Mouse (Mus musculus) embryo, embryonic 11.5 days (tissue): ENCODE measurements around the gene Synpo2l.
"Not testable (repeated sequence)": the region's sequence is repeated elsewhere in the genome, so short reads cannot be mapped to it uniquely, and the experiment has no call there.

Source experiments
- DNase-seq: peaks from one replicate; pipeline ENCODE4 v3.0.0-alpha.2; 2012; ENCODE audit warnings: low read depth, low spot score

Synpo2l gene

GRCm38 (mm10) chr14:20668154-20668810 lies at the start of gene Synpo2l:
Gene Synpo2l, minus strand, starts transcription at chr14:20668354.
- DNase-seq, result no peak

- DNase-seq, result no peak
Measured at GRCm38 (mm10) chr14:20713832-20714231, 45.7 kb upstream of the Synpo2l start.

- DNase-seq, result no peak
Measured at GRCm38 (mm10) chr14:20708239-20708638, 40.1 kb upstream of the Synpo2l start.

DNA sequence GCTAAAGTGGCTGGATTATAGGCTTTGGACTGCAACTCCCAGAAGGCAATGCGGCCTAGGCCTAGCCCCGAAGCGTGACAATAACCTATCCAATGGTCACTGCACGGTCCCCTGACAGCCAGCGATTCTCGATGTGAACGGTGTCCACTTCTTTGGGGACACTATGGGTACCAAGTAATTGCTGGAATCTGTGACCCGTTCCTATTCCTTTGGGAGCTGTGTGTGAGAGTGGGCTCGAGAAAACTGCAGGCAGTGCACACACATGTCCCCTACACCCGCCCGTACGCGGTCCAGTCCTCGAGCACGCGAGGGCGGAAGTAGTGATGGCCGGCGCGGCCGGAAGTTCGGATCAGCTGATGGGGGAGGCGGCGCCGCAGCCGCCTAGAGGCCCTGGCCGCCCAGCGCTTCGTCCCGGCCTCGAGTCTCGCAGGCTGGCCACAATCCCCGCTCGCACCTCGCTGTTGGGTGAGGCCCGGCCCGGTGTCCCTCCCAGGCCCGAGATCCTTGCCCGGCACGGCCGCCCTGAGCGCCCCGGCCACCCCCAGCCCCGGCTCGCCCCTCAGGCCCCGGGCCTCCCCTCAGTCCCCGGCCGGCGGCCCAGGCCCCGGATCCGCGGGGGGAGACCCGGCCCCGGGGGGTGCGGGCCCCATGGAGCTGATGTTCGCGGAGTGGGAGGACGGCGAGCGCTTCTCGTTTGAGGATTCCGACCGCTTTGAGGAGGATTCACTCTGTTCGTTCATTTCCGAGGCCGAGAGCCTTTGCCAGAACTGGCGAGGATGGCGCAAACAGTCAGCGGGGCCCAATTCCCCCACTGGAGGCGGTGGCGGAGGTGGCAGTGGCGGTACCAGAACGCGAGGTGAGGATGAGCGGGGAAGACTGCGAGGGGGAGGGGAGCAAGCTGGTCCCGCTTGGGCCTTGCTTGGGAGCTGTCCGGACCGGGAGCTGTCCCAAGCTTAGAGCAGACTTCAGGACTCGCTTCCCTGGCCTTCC lies 39.3 kb upstream of the Synpo2l start, which contains the start of gene Zswim8:
Gene Zswim8, plus strand, starts transcription at position 352 of the 990 bp plus-strand sequence.
- peak; percentile 78 for DNase-seq

GRCm38 (mm10) chr14:20703461-20703860 lies 35.3 kb upstream of the Synpo2l start:
- not testable (repeated sequence) for DNase-seq

GRCm38 (mm10) chr14:20702741-20703381 lies 34.7 kb upstream of the Synpo2l start, which contains the start of gene Chchd1:
Gene Chchd1, plus strand, starts transcription at chr14:20703006.
- peak; percentile 85 for DNase-seq

DNA sequence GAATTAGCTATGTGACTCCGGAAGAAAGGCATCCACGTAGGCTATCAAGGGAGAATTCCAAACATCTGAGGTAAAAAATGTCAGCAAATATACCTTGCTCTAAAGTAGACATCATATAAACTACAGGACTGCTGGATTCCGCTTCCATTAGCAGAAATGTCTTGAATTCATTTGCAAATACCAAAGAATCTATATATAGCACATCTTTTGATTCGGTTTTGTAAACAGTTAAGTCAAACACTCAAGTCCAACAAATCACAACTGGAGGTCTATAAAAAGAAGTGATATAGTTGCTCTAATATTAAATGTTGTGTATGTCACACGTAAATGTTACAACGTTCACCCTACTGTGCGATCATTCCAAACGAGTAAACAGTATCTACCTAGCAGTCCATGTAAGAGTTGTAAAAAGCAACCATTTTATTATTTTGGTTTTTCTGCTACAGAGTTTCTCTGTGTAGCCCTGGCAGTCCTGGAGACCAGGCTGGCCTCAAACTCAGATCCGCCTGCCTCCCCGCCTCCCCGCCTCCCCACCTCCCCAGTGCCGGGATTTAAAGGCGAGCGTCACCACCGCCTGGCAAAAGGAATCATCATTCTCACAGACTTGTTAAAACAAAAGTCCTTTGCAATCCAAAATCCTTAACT lies 34.1 kb upstream of the Synpo2l start:
- no peak for DNase-seq

DNA sequence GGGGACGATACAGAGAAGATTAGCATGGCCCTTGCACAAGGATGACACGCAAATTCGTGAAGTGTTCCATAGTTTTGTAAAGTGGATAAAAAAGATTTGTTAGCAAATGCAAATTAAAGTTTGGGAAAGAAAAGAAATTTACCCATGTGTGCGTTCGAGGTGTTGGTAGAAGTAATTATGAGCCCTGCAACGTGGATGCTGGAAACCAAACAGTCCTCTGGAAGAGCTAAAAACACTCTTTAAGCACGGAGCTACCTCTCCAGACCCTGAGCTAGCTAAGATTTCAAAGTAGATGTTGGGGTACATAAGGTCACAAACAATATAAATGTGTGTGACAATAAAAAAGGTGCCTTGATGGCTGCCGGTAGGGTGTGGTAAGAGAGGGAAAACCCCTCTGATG lies 33.4 kb upstream of the Synpo2l start:
- DNase-seq, result no peak

- no peak for DNase-seq
Measured at GRCm38 (mm10) chr14:20700362-20700761, 32.2 kb upstream of the Synpo2l start.

GRCm38 (mm10) chr14:20698515-20698914 lies 30.4 kb upstream of the Synpo2l start:
- DNase-seq, result no peak

GRCm38 (mm10) chr14:20696986-20697385 lies 28.8 kb upstream of the Synpo2l start:
- DNase-seq, result no peak

DNA sequence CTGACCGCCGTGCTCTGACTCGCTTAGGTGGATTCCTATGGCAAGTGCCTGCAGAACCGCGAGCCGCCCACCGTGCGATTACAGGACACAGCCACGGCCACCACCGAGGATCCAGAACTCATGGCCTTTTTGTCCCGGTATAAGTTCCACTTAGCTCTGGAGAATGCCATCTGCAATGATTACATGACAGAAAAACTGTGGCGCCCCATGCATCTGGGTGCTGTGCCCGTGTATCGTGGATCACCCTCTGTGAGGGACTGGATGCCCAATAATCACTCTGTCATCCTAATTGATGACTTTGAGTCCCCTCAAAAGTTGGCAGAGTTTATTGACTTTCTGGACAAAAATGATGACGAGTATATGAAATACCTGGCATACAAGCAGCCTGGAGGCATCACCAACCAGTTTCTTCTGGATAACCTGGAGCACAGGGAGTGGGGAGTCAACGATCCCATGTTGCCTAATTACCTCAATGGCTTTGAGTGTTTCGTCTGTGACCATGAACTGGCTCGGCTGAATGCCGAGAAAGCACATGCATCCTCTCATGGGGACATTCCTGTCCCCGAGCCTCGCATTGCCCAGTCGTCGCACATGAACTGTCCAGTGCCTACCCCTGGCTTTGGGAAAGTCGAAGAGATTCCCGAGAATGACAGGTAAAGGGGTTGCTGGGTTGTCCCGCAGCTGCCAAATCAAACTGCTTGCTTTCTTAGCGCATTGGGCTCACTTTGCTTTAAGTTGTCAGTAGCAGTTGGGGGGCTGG lies 27.8 kb upstream of the Synpo2l start:
- no peak for DNase-seq

- DNase-seq, result peak; percentile 74
Measured at GRCm38 (mm10) chr14:20694884-20695760, 27.0 kb upstream of the Synpo2l start, which contains the start of gene Fut11. Gene Fut11, plus strand, starts transcription at chr14:20694968.

DNA sequence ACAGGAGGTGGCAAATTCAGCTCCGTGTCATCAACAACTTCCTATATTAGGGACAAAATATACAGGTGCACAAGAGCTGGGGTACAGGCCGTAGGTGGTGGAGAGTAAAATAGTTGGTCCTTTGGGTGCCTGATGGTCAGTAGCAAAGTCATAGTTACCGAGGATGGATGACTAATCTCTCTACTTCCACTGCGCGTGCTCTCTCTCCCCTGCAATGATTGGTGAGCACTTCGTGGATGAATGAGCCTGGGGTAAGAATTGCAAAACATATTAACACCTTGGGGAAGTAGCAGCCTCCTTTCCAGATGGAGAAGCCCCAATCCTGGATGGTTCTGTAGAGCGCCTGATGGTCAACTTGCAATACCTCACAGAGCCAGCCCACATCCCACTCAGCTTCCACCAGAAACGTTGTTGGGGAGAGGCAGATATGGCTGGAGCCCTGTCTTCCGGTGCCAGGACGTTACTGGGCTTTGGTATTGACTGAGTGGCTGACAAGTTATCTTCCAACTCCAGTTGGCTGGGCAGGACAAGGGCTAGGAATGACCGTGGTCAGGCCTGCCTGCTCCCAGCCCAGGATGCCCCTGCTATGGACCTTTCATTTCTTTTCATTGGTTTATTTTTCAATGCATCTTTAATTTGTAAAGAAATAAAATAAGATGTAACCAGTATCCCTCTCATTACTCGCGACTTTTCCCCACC lies 26.2 kb upstream of the Synpo2l start:
- DNase-seq, result no peak

DNA sequence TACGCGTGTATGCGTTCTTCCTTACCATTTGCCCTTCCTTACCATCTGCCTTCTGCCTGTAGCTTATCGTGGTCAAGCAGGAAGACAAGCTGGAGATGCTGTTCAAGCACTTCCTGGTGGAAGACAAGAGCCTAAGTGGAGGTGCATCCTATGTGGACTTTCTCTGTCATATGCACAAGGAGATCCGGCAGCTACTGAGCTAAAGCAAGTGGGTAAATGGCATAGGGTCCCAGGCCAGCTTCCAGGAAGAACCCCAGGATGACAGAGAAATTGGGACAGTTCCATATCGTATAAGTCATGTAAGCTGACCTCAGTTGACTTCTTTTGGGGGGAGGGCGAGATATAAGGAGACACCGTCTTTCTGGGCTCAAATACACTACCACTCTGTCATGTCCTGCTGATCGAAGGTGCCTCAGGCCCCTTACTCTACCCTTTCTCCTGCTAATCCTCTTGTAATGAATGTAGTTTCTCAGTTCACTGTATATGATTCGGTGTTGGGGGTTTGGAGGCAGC lies 25.5 kb upstream of the Synpo2l start:
- no peak for DNase-seq

DNA sequence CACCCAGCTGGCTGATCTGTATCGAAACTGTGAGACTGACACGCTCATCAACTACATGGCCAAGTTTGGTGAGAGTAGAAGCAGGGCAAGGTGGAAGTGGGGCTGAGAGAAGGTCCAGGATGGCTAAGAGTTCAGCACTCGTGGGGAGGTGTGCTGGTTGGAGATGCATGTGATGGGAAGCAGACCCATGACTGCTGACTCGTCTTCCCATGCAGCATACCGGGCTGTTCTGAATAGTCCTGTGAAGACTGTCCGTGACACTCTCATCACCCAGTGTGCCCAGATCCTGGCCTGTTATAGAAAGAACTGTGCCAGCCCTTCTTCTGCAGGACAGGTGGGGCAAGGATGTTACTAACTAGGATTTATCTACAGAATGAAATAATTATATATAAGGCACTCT lies 23.6 kb upstream of the Synpo2l start:
- no peak for DNase-seq

- no peak for DNase-seq
Measured at GRCm38 (mm10) chr14:20689009-20689408, 20.9 kb upstream of the Synpo2l start.

GRCm38 (mm10) chr14:20686576-20686975 lies 18.4 kb upstream of the Synpo2l start:
- DNase-seq, result no peak

DNA sequence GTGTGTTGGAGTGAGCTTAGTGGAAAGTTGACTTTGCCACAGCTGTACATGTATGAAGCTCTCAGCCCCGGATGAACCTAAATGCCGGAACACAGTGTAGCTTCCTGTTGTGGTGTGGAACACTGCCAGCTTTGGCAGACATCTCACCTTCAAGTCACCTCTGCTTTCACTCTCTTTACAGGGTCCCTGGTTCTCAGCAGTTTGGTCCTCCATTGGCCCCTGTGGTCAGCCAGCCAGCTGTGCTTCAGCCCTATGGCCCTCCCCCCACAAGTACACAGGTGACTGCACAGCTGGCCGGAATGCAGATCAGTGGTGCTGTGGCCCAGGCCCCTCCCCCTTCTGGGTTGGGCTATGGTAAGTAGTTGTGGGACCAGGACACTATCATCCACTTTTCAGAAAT lies 14.3 kb upstream of the Synpo2l start:
- no peak for DNase-seq
